Mouse (Mus musculus) brain, embryonic 14.5 days (tissue): ENCODE data around the gene Enpp5.

ENCODE experiments used
- CTCF ChIP-seq: fragments of 200-500 bp; IDR thresholded peaks from 2 replicates; pipeline ENCODE4 v1.5.1; 2012; ENCODE audit warnings: inconsistent platforms, mild to moderate bottlenecking, moderate library complexity, borderline replicate concordance; ENCODE audit not compliant: insufficient read depth, insufficient read length; ENCODE audit errors: extremely low read depth
- POLR2A ChIP-seq: fragments of 200-500 bp; IDR thresholded peaks from 2 replicates; pipeline ENCODE4 v1.6.1; 2012; ENCODE audit warnings: mild to moderate bottlenecking, inconsistent platforms, borderline replicate concordance; ENCODE audit not compliant: poor library complexity, insufficient read depth, insufficient read length, severe bottlenecking; ENCODE audit errors: extremely low read depth

- no peak for TF ChIP-seq CTCF
- no peak for TF ChIP-seq POLR2A
Observed at GRCm38 (mm10) chr17:44100486-44100885, 21.9 kb downstream of the Enpp5 start.
